Mouse (Mus musculus) forebrain, embryonic 11.5 days (tissue): Measurements from ENCODE around the gene Fmnl2. TPM values are rescaled to one million over a fixed set of nuclear protein-coding genes. Genes with fewer than 3 reads are reported as not detected.

Experiments used
- ATAC-seq: fragments of 200-750 bp; cut with Nextera tagmentation; replicated peaks from 2 replicates; pipeline ENCODE4 v1.8.0; 2017; ENCODE audit warnings: moderate TSS enrichment; ENCODE audit not compliant: low FRiP score
- DNase-seq: peaks from one replicate; pipeline ENCODE4 v3.0.0-alpha.2; 2017; ENCODE audit warnings: low spot score
- H3K27ac ChIP-seq: fragments of 300-500 bp; sonication (generic); 2 replicates; pipeline ENCODE4 v1.5.1; 2014; ENCODE audit warnings: low read depth, low read length
- H3K27me3 ChIP-seq: fragments of 300-500 bp; sonication (generic); 2 replicates; pipeline ENCODE4 v1.6.1; 2014; ENCODE audit warnings: mild to moderate bottlenecking, low read length, mixed read lengths; ENCODE audit not compliant: control insufficient read depth, insufficient read depth
- H3K36me3 ChIP-seq: fragments of 300-500 bp; sonication (generic); 2 replicates; pipeline ENCODE4 v1.6.1; 2014; ENCODE audit warnings: mild to moderate bottlenecking, low read length, moderate library complexity, mixed read lengths; ENCODE audit not compliant: control insufficient read depth, insufficient read depth
- H3K4me1 ChIP-seq: fragments of 300-500 bp; sonication (generic); replicated peaks from 2 replicates; pipeline ENCODE4 v1.6.1; 2014; ENCODE audit warnings: low read length, mixed read lengths; ENCODE audit not compliant: control insufficient read depth, insufficient read depth
- H3K4me2 ChIP-seq: fragments of 300-500 bp; sonication (generic); 2 replicates; pipeline ENCODE4 v1.6.1; 2014; ENCODE audit warnings: low read depth, mild to moderate bottlenecking, low read length, moderate library complexity, mixed read lengths; ENCODE audit not compliant: severe bottlenecking
- H3K4me3 ChIP-seq: fragments of 300-500 bp; sonication (generic); 2 replicates; pipeline ENCODE4 v1.5.1; 2014; ENCODE audit warnings: low read depth, low read length
- H3K9ac ChIP-seq: fragments of 300-500 bp; sonication (generic); 2 replicates; pipeline ENCODE4 v1.6.1; 2014; ENCODE audit warnings: low read length
- H3K9me3 ChIP-seq: fragments of 300-500 bp; sonication (generic); 2 replicates; pipeline ENCODE4 v1.6.1; 2016; ENCODE audit warnings: low read length, mixed read lengths; ENCODE audit not compliant: control insufficient read depth
- WGBS: fragments of 180-500 bp; shearing (Covaris S2); extraction: QIAGEN DNeasy Blood & Tissue Kit; methylation state at CpG from one replicate; pipeline ENCODE4 v1.1.7; 2014; 5-methylcytosine and 5-hydroxymethylcytosine counted together
- polyA plus RNA-seq: library from polyadenylated mRNA; unstranded; fragments of >200 nt; fragmentation: Nextera tagmentation; extraction: Ambion mirVana; gene quantifications from 2 replicates; pipeline ENCODE4 v1.2.1, GENCODE M21; 2014

Fmnl2 gene
- polyA plus RNA-seq, 1 experiment from 2014 or later: 10.4 TPM

DNA sequence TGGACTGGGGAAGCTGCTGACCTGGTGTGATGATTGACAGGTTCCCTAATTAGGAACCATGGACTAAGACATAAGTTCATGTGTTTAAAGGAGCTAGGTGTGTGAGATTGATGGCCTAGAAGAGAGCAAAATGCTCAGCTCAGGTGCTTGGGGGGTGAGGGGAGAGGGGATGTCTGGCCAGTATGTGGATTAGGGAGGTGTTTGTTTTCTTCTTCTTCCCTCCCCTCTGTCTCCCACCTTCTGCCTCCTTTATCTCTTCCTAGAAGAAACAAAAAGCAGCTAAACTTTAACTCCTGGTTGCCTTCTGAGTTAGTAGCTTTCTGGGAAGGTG lies 101.6 kb downstream of the Fmnl2 start:
- no peaks in the 10 kb centered on the region; the same call in 1 of the 2 replicates for H3K9me3 ChIP-seq
- DNase-seq: no peak
- peaks cover 15% of the 10 kb centered on the region for H3K4me1 ChIP-seq
- H3K27ac ChIP-seq: peak overlapping the region; percentile 42; the same call in 1 of the 2 replicates
- H3K36me3 ChIP-seq: no peaks in the 10 kb centered on the region
- H3K27me3 ChIP-seq: no peaks in the 10 kb centered on the region
- no peak overlapping the region for H3K4me3 ChIP-seq
- H3K9ac ChIP-seq: no peak overlapping the region
- no peak for ATAC-seq
- H3K4me2 ChIP-seq: peak overlapping the region; percentile 33

DNA sequence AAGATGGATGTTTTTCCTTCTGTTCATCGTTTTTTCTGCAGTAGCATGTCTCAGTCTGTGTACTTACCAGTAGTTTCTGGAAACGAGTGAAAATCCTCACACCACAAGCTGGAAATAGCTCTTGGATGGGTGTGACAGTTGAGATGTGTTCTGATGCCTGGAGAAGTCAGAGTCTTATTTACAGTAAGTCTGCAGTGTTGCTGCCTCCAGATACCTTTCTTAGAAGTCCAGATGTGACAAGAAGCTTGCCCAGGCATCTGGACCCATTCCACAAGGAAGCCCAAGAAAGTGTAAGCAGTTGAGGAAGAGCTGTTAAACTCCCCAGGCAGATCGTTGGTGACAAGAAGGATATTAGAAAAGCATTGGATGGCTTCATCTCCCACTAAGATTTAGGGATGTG lies 102.3 kb downstream of the Fmnl2 start:
- H3K4me1 ChIP-seq: peaks cover 15% of the 10 kb centered on the region
- H3K36me3 ChIP-seq: no peaks in the 10 kb centered on the region
- 51% methylated on average over 3 of the region's 3 CpGs for WGBS
- no peaks in the 10 kb centered on the region for H3K27me3 ChIP-seq
- ATAC-seq (no peak), DNase-seq (no peak)
- H3K9me3 ChIP-seq: no peaks in the 10 kb centered on the region
- H3K4me3 ChIP-seq: no peak overlapping the region
- no peak overlapping the region for H3K4me2 ChIP-seq
- no peak overlapping the region for H3K9ac ChIP-seq
- no peak overlapping the region for H3K27ac ChIP-seq

DNA sequence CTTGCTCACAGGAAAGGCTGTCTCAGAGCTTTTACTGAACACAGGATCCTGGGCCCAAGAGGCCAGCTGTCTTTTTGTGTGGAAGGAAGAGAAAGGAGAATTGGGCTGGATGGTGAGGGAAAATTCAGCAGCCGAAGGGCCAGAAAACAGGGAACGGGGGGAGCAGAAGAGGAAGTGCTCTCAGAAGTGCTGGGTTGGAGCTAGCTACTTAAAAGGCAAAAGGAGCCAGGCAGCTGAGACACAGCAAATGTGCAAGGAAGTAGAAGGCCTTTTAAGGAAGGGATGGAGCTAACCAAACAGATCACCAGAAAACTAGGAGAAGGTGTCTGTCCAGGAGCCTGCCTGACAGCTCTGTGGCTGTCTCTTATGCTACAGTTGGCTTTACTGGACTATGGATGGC lies 103.0 kb downstream of the Fmnl2 start:
- Histone ChIP-seq H3K27me3 (no peaks in the 10 kb centered on the region), H3K4me1 (peaks cover 15% of the 10 kb centered on the region), H3K9ac (no peak overlapping the region), H3K36me3 (no peaks in the 10 kb centered on the region), H3K4me3 (no peak overlapping the region), H3K9me3 (no peaks in the 10 kb centered on the region), H3K27ac (no peak overlapping the region), H3K4me2 (no peak overlapping the region)
- ATAC-seq: no peak
- no peak for DNase-seq
- WGBS: 75% methylated on average over 2 of the region's 2 CpGs

DNA sequence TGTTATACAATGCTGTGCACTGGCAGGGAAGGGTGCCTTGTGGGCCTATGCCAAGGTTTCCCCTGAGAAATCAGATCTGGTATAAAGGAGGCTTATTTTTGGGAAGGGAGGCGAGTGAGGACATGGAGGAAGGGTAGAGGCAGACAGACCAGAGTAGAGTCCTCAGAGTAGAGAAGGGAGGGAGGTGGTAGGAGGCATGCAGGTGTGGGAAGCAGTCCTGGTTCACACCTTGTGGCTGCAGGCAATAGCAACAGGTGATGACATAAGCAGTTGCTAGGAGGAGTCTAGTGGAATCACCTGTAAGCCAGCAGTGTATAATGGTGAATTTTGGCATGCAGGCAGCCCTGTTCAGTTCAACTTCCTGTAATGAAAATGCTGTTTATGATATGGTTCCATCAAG lies 105.8 kb downstream of the Fmnl2 start:
- no peak overlapping the region for H3K9ac ChIP-seq
- no peak overlapping the region for H3K4me2 ChIP-seq
- no peak for DNase-seq
- H3K27ac ChIP-seq: no peak overlapping the region
- H3K36me3 ChIP-seq: no peaks in the 10 kb centered on the region
- ATAC-seq: no peak
- H3K4me1 ChIP-seq: peaks cover 6% of the 10 kb centered on the region
- no peaks in the 10 kb centered on the region for H3K27me3 ChIP-seq
- 79% methylated on average over 1 of the region's 1 CpGs for WGBS
- no peaks in the 10 kb centered on the region for H3K9me3 ChIP-seq
- H3K4me3 ChIP-seq: no peak overlapping the region

DNA sequence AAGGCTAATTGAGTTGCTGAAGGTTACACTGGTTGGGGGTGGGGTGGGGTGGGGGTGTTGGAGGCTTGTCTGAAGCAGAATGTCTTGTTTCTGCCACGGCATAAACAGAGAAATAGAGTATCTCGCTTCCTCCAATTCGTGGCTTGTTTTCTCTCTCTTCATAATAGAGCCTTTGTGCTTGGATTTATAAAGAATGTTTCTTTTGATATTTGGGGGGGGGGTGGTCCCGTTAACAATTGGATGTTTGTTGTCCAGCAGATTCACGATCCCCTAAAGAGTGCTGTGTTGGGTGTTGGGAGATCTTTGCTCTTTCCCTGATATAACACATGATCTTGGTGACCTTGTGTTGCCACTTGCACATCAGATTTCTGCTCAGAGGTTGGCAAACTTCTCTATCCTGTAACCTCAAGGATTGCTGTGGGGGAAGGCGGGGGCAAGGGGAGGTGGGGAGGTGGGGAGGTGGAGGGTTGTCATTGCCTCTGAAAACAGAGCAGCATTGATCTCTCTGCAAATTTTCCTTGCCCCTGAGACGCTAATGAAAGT lies 106.8 kb downstream of the Fmnl2 start:
- H3K27me3 ChIP-seq: no peaks in the 10 kb centered on the region
- H3K4me2 ChIP-seq: no peak overlapping the region
- no peak overlapping the region for H3K4me3 ChIP-seq
- H3K9me3 ChIP-seq: no peaks in the 10 kb centered on the region
- DNase-seq: no peak
- no peak for ATAC-seq
- H3K4me1 ChIP-seq: no peaks in the 10 kb centered on the region; the same call in 1 of the 2 replicates
- 30% methylated on average over 7 of the region's 7 CpGs for WGBS
- no peak overlapping the region for H3K27ac ChIP-seq
- H3K9ac ChIP-seq: no peak overlapping the region
- no peaks in the 10 kb centered on the region for H3K36me3 ChIP-seq

DNA sequence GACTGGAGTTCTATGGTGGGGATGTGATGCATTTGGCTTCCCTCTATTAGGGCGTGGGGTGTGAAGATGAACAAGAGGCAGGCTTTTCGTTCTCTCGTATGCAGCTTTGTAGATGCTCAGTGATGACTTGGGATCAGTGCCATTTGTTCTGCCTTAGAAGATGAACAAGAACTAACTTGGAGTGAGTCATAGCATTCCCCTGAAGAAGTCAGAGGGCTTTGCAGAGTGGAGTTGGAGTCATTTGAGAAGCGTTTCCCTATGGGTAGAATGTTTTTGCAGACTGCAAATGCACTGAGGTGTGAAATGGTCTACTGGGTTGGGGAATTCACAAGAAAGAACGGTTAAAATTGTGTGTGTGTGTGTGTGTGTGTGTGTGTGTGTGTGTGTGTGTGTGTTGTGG lies 108.6 kb downstream of the Fmnl2 start:
- Histone ChIP-seq H3K4me1 (no peaks in the 10 kb centered on the region; the same call in 1 of the 2 replicates), H3K36me3 (no peaks in the 10 kb centered on the region), H3K27ac (no peak overlapping the region), H3K27me3 (no peaks in the 10 kb centered on the region), H3K9me3 (no peaks in the 10 kb centered on the region), H3K4me3 (no peak overlapping the region), H3K4me2 (no peak overlapping the region), H3K9ac (no peak overlapping the region)
- DNase-seq: no peak
- no peak for ATAC-seq
- WGBS: 89% methylated on average over 5 of the region's 5 CpGs

DNA sequence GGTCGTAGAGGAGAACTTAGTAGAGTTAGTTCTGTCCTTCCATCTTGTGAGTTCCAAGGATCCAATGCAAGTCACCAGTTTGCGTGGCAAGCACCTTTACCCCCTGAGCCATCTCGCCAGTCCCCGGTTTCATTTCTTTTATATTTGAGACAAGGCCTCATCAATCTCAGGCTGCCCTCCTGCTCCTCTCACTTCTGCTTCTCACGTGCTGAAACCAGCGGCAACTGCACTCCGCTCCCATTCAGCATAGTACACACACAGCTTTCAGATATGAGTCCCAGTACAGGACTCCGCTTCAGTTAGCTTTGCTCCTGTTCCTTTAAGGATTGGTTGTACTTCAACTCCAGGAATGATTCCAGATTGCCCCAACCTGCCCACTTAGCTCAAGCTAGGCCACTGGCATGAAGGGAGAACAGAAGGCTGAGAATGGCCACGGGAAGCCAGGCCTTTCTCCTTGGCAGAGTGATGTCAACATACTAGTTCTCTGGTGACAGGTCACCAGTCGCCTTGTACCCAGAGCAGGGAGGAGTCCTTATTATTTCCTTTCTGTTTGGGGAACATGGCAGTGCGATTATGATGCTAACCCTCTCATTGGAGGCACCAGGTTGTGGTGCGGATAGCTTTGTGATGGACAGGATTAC lies 109.3 kb downstream of the Fmnl2 start:
- no peaks in the 10 kb centered on the region for H3K9me3 ChIP-seq
- whole genome bisulfite sequencing: 90% methylated on average over 12 of the region's 12 CpGs
- no peak overlapping the region for H3K27ac ChIP-seq
- DNase-seq: no peak
- no peak overlapping the region for H3K4me2 ChIP-seq
- no peaks in the 10 kb centered on the region; the same call in 1 of the 2 replicates for H3K4me1 ChIP-seq
- H3K27me3 ChIP-seq: no peaks in the 10 kb centered on the region
- H3K4me3 ChIP-seq: no peak overlapping the region
- H3K9ac ChIP-seq: no peak overlapping the region
- ATAC-seq: no peak
- H3K36me3 ChIP-seq: no peaks in the 10 kb centered on the region

DNA sequence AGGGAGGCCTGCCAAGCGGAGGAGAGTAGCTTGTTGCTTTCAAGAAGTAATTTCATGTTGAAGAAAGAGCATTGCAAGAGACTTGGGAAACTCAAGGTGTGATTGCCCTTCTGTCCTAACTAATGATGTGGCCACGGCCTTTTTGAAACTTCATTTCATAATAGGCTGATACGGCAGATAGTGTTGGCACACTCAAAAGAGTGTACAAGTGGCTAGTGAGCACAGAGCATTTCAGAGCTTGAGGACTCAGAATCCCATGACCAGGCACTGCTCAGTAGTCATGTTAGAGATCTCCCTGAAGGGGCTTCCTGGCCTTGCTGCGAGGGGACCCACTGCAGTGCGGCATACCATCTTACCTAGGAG lies 109.8 kb downstream of the Fmnl2 start:
- H3K9ac ChIP-seq: no peak overlapping the region
- H3K4me3 ChIP-seq: no peak overlapping the region
- ATAC-seq: no peak
- WGBS: 92% methylated on average over 5 of the region's 5 CpGs
- no peak for DNase-seq
- H3K4me2 ChIP-seq: no peak overlapping the region
- no peaks in the 10 kb centered on the region for H3K36me3 ChIP-seq
- no peak overlapping the region for H3K27ac ChIP-seq
- no peaks in the 10 kb centered on the region for H3K9me3 ChIP-seq
- H3K27me3 ChIP-seq: no peaks in the 10 kb centered on the region
- no peaks in the 10 kb centered on the region; the same call in 1 of the 2 replicates for H3K4me1 ChIP-seq

DNA sequence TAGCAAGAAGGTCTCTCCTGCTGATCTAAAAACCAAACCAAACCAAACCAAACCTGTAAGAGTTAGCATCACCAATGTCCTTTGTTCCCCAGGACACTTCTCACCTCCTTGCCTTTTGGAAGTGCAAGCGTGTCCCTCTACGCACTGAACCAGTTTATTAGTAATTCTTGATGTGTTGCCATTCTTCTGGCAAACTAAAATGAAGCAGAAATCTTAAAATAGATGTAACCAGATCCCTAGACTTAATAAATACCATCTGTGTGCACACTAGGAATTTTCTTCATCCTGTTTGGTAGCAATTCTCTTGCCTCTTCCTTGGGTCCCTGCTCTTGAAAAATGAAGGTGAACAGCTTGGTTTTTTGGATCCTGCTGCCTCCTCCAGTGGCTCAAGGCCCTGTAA lies 111.2 kb downstream of the Fmnl2 start:
- Histone ChIP-seq H3K27me3 (no peaks in the 10 kb centered on the region), H3K4me3 (no peak overlapping the region), H3K4me2 (no peak overlapping the region), H3K36me3 (no peaks in the 10 kb centered on the region), H3K4me1 (no peaks in the 10 kb centered on the region; the same call in 1 of the 2 replicates), H3K27ac (no peak overlapping the region), H3K9ac (no peak overlapping the region), H3K9me3 (no peaks in the 10 kb centered on the region)
- DNase-seq: no peak
- ATAC-seq: no peak
- 81% methylated on average over 2 of the region's 2 CpGs for WGBS
